Mouse (Mus musculus) limb, embryonic 11.5 days (tissue): ENCODE data around the gene Mgat5. TPM values are rescaled to one million over a fixed set of nuclear protein-coding genes. Genes with fewer than 3 reads are reported as not detected.

Source experiments
- ATAC-seq: fragments of 200-750 bp; cut with Nextera tagmentation; 2 replicates; pipeline ENCODE4 v1.8.0; 2017; ENCODE audit warnings: low read depth; ENCODE audit not compliant: insufficient number of reproducible peaks, low FRiP score, low TSS enrichment
- DNase-seq: peaks from one replicate; pipeline ENCODE4 v3.0.0-alpha.2; 2015; ENCODE audit warnings: low spot score
- H3K27ac ChIP-seq: fragments of 300-500 bp; sonication (generic); replicated peaks from 2 replicates; pipeline ENCODE4 v1.5.1; 2014; ENCODE audit warnings: low read depth, mild to moderate bottlenecking, low read length
- H3K27me3 ChIP-seq: fragments of 300-500 bp; sonication (generic); 2 replicates; pipeline ENCODE4 v1.6.1; 2014; ENCODE audit warnings: mild to moderate bottlenecking, low read length, mixed read lengths; ENCODE audit not compliant: control insufficient read depth, insufficient read depth
- H3K36me3 ChIP-seq: fragments of 300-500 bp; sonication (generic); 2 replicates; pipeline ENCODE4 v1.6.1; 2014; ENCODE audit warnings: mild to moderate bottlenecking, low read length, moderate library complexity, mixed read lengths; ENCODE audit not compliant: control insufficient read depth, insufficient read depth
- H3K4me1 ChIP-seq: fragments of 300-500 bp; sonication (generic); 2 replicates; pipeline ENCODE4 v1.6.1; 2014; ENCODE audit warnings: low read length, mixed read lengths; ENCODE audit not compliant: control insufficient read depth, insufficient read depth
- H3K4me2 ChIP-seq: fragments of 300-500 bp; sonication (generic); 2 replicates; pipeline ENCODE4 v1.6.1; 2014; ENCODE audit warnings: low read depth, mild to moderate bottlenecking, moderate library complexity; ENCODE audit not compliant: severe bottlenecking
- H3K4me3 ChIP-seq: fragments of 300-500 bp; sonication (generic); 2 replicates; pipeline ENCODE4 v1.5.1; 2014; ENCODE audit warnings: low read depth, low read length
- H3K9ac ChIP-seq: fragments of 300-500 bp; sonication (generic); 2 replicates; pipeline ENCODE4 v1.6.1; 2014; ENCODE audit warnings: mild to moderate bottlenecking, low read length
- H3K9me3 ChIP-seq: fragments of 300-500 bp; sonication (generic); 2 replicates; pipeline ENCODE4 v1.6.1; 2016; ENCODE audit warnings: low read length; ENCODE audit not compliant: control insufficient read depth
- WGBS: fragments of 180-500 bp; shearing (Covaris S2); extraction: QIAGEN DNeasy Blood & Tissue Kit; methylation state at CpG from one replicate; pipeline ENCODE4 v1.1.7; 2014; 5-methylcytosine and 5-hydroxymethylcytosine counted together
- polyA plus RNA-seq: library from polyadenylated mRNA; unstranded; fragments of >200 nt; fragmentation: Nextera tagmentation; extraction: Ambion mirVana; gene quantifications from 2 replicates; pipeline ENCODE4 v1.2.1, GENCODE M21; 2014

The Mgat5 gene
- polyA plus RNA-seq, 1 experiment from 2014 or later, result 6.3 TPM

- Histone ChIP-seq H3K36me3 (no peaks in the 10 kb centered on the region), H3K4me2 (no peak overlapping the region), H3K4me1 (no peaks in the 10 kb centered on the region), H3K27ac (no peak overlapping the region), H3K9me3 (no peaks in the 10 kb centered on the region), H3K4me3 (no peak overlapping the region), H3K27me3 (no peaks in the 10 kb centered on the region), H3K9ac (no peak overlapping the region)
- DNase-seq (no peak), ATAC-seq (no peak)
- WGBS, result 68% methylated on average over 9 of the region's 9 CpGs
Measured at GRCm38 (mm10) chr1:127348642-127349341, 144.0 kb downstream of the Mgat5 start.

GRCm38 (mm10) chr1:127351380-127352057, 146.7 kb downstream of the Mgat5 start:
- WGBS, result 94% methylated on average over 12 of the region's 12 CpGs
- H3K9me3 ChIP-seq, result no peaks in the 10 kb centered on the region
- no peaks in the 10 kb centered on the region for H3K4me1 ChIP-seq
- DNase-seq (no peak), ATAC-seq (no peak)
- H3K36me3 ChIP-seq, result no peaks in the 10 kb centered on the region
- no peaks in the 10 kb centered on the region for H3K27me3 ChIP-seq
- H3K27ac ChIP-seq, result no peak overlapping the region
- no peak overlapping the region for H3K9ac ChIP-seq
- no peak overlapping the region for H3K4me3 ChIP-seq
- no peak overlapping the region for H3K4me2 ChIP-seq

- ATAC-seq (no peak), DNase-seq (no peak)
- WGBS, result 82% methylated on average over 4 of the region's 4 CpGs
- Histone ChIP-seq H3K9me3 (no peaks in the 10 kb centered on the region), H3K4me1 (no peaks in the 10 kb centered on the region), H3K27me3 (no peaks in the 10 kb centered on the region), H3K27ac (no peak overlapping the region), H3K36me3 (no peaks in the 10 kb centered on the region), H3K4me3 (no peak overlapping the region), H3K9ac (no peak overlapping the region), H3K4me2 (no peak overlapping the region)
Measured at GRCm38 (mm10) chr1:127352131-127352793, 147.4 kb downstream of the Mgat5 start.

- 72% methylated on average over 9 of the region's 9 CpGs for WGBS
- Histone ChIP-seq H3K36me3 (no peaks in the 10 kb centered on the region), H3K4me2 (no peak overlapping the region), H3K9ac (no peak overlapping the region), H3K4me3 (no peak overlapping the region), H3K27ac (no peak overlapping the region), H3K9me3 (no peaks in the 10 kb centered on the region), H3K4me1 (no peaks in the 10 kb centered on the region), H3K27me3 (no peaks in the 10 kb centered on the region)
- DNase-seq (no peak), ATAC-seq (no peak)
Measured at GRCm38 (mm10) chr1:127353408-127353807, 148.6 kb downstream of the Mgat5 start.

- Histone ChIP-seq H3K4me1 (no peaks in the 10 kb centered on the region), H3K27ac (no peak overlapping the region), H3K9me3 (no peaks in the 10 kb centered on the region), H3K4me3 (no peak overlapping the region), H3K36me3 (no peaks in the 10 kb centered on the region), H3K27me3 (no peaks in the 10 kb centered on the region), H3K9ac (no peak overlapping the region), H3K4me2 (no peak overlapping the region)
- ATAC-seq (no peak), DNase-seq (no peak)
- 93% methylated on average over 5 of the region's 5 CpGs for WGBS
Measured at GRCm38 (mm10) chr1:127354152-127354551, 149.3 kb downstream of the Mgat5 start.

GRCm38 (mm10) chr1:127355034-127355433, 150.2 kb downstream of the Mgat5 start:
- Histone ChIP-seq H3K4me3 (no peak overlapping the region), H3K9ac (no peak overlapping the region), H3K27ac (no peak overlapping the region), H3K27me3 (no peaks in the 10 kb centered on the region), H3K9me3 (no peaks in the 10 kb centered on the region), H3K4me1 (no peaks in the 10 kb centered on the region), H3K36me3 (no peaks in the 10 kb centered on the region), H3K4me2 (no peak overlapping the region)
- no peak for DNase-seq
- 82% methylated on average over 3 of the region's 3 CpGs for WGBS
- ATAC-seq, result no peak

- DNase-seq (no peak), ATAC-seq (no peak)
- no peak overlapping the region for H3K4me2 ChIP-seq
- H3K27ac ChIP-seq, result no peak overlapping the region
- no peaks in the 10 kb centered on the region for H3K4me1 ChIP-seq
- H3K9ac ChIP-seq, result no peak overlapping the region
- WGBS, result 89% methylated on average over 7 of the region's 7 CpGs
- H3K27me3 ChIP-seq, result no peaks in the 10 kb centered on the region
- H3K36me3 ChIP-seq, result peaks cover 2% of the 10 kb centered on the region; the same call in 1 of the 2 replicates
- H3K9me3 ChIP-seq, result no peaks in the 10 kb centered on the region
- H3K4me3 ChIP-seq, result no peak overlapping the region
Measured at GRCm38 (mm10) chr1:127363638-127364037, 158.8 kb downstream of the Mgat5 start.

GRCm38 (mm10) chr1:127365706-127366105, 160.9 kb downstream of the Mgat5 start:
- no peak overlapping the region for H3K4me3 ChIP-seq
- no peaks in the 10 kb centered on the region for H3K4me1 ChIP-seq
- DNase-seq (no peak), ATAC-seq (no peak)
- H3K36me3 ChIP-seq, result peaks cover 2% of the 10 kb centered on the region; the same call in 1 of the 2 replicates
- no peaks in the 10 kb centered on the region for H3K9me3 ChIP-seq
- no peak overlapping the region for H3K9ac ChIP-seq
- no peak overlapping the region for H3K27ac ChIP-seq
- 96% methylated on average over 5 of the region's 5 CpGs for WGBS
- no peaks in the 10 kb centered on the region for H3K27me3 ChIP-seq
- H3K4me2 ChIP-seq, result no peak overlapping the region
